Mouse (Mus musculus) urinary bladder, postnatal 14 days (tissue): ENCODE measurements around the gene Rnf43.

Experiments used
- DNase-seq: peaks from one replicate; pipeline ENCODE4 v3.0.0; 2021; ENCODE audit warnings: low spot score

Gene Rnf43

GRCm38 (mm10) chr11:87677756-87678155 is 15.2 kb downstream of the Rnf43 start:
- DNase-seq = no peak

GRCm38 (mm10) chr11:87678545-87678944 is 16.0 kb downstream of the Rnf43 start:
- DNase-seq = no peak

- no peak for DNase-seq
Measured at GRCm38 (mm10) chr11:87678976-87679375, 16.5 kb downstream of the Rnf43 start.

- no peak for DNase-seq
Measured at GRCm38 (mm10) chr11:87680786-87681185, 18.3 kb downstream of the Rnf43 start.

- DNase-seq = no peak
Measured at GRCm38 (mm10) chr11:87682096-87682495, 19.6 kb downstream of the Rnf43 start.

GRCm38 (mm10) chr11:87682838-87683571 is 20.5 kb downstream of the Rnf43 start:
- no peak for DNase-seq

GRCm38 (mm10) chr11:87686407-87686806 is 23.9 kb downstream of the Rnf43 start:
- DNase-seq = no peak

GRCm38 (mm10) chr11:87687246-87688225 is 25.0 kb downstream of the Rnf43 start:
- no peak for DNase-seq

- DNase-seq = no peak
Measured at GRCm38 (mm10) chr11:87688478-87689203, 26.1 kb downstream of the Rnf43 start.

- DNase-seq = peak; percentile 85
Measured at GRCm38 (mm10) chr11:87689402-87689808, 26.9 kb downstream of the Rnf43 start.

- DNase-seq = no peak
Measured at GRCm38 (mm10) chr11:87690054-87690740, 27.7 kb downstream of the Rnf43 start.

GRCm38 (mm10) chr11:87697131-87697682 is 34.7 kb downstream of the Rnf43 start:
- DNase-seq = peak; percentile 34

- no peak for DNase-seq
Measured at GRCm38 (mm10) chr11:87698126-87698525, 35.6 kb downstream of the Rnf43 start.

GRCm38 (mm10) chr11:87701108-87701507 is 38.6 kb downstream of the Rnf43 start:
- no peak for DNase-seq

- DNase-seq = no peak
Measured at GRCm38 (mm10) chr11:87701877-87702620, 39.5 kb downstream of the Rnf43 start.

GRCm38 (mm10) chr11:87703654-87704053 is 41.1 kb downstream of the Rnf43 start:
- no peak for DNase-seq

GRCm38 (mm10) chr11:87704289-87704688 is 41.8 kb downstream of the Rnf43 start:
- no peak for DNase-seq

- no peak for DNase-seq
Measured at GRCm38 (mm10) chr11:87707570-87707969, 45.0 kb downstream of the Rnf43 start.

- DNase-seq = no peak
Measured at GRCm38 (mm10) chr11:87708979-87709378, 46.5 kb downstream of the Rnf43 start.

GRCm38 (mm10) chr11:87709513-87710261 is 47.2 kb downstream of the Rnf43 start:
- peak; percentile 90 for DNase-seq
